Mouse (Mus musculus): Measurements from ENCODE around the gene Klk1b27. TPM values are rescaled to one million over a fixed set of nuclear protein-coding genes. Genes with fewer than 3 reads are reported as not detected.
"Not testable (repeated sequence)": the region's sequence is repeated elsewhere in the genome, so short reads cannot be mapped to it uniquely, and the experiment has no call there.

The Klk1b27 gene
- not detected in 2 replicates for polyA plus RNA-seq (2016; fragmentation: Nextera tagmentation; extraction: Ambion mirVana)

DNA sequence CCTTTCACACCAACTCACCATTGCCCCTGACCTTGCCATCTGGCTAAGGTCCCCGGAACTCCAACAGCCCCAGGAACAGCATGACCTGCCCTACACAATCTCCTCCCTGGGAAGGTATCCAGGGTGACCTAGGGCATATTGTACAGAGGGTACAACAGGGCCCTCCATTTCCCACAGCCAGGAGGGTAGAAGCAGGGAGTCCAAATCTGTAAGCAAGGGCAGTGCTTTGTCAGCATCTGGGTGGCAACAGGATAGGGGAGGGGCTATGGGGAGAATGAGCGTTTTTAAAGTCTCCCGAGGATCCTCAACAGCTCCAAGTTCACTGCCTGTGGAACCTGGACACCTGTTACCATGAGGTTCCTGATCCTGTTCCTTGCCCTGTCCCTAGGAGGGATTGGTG, at the start of gene Klk1b27:
Gene Klk1b27, plus strand, starts transcription at position 301 of the 400 bp plus-strand sequence.
- not testable (repeated sequence) for H3K4me1 ChIP-seq (replicated peaks); H3K9me3 ChIP-seq; H3K4me3 ChIP-seq; H3K27ac ChIP-seq; H3K36me3 ChIP-seq; DNase-seq (ENCODE audit: low spot score); H3K27me3 ChIP-seq (ENCODE audit: insufficient read depth, poor library complexity, severe bottlenecking)
- 69% methylated on average over 3 of the region's 3 CpGs for WGBS

DNA sequence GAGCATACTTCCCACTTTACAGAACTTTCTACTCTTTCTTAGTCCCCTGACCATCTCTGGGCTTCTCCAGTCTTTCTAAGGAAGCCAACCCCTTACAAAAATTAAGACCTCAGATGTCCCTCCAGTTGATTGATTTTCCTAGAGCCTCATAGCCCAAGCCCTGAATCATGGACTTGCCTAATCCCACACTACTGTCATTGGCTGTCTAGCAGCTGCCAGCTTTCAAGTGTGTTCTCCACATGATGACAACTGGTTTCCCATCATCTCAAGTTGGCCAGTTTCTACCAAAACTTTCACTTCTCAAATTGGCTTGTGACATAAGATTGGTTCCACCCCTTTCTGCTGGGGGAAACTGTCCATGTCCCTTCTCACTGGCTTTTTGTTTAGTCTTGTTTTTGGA, 47.2 kb upstream of the Klk1b27 start:
- H3K9me3 ChIP-seq: no peaks in the 10 kb centered on the region
- H3K4me1 ChIP-seq (replicated peaks): no peaks in the 10 kb centered on the region
- DNase-seq (ENCODE audit: low spot score): no peak
- no peaks in the 10 kb centered on the region for H3K36me3 ChIP-seq
- no peaks in the 10 kb centered on the region for H3K27me3 ChIP-seq (ENCODE audit: insufficient read depth, poor library complexity, severe bottlenecking)
- H3K4me3 ChIP-seq: no peak overlapping the region
- no peak overlapping the region for H3K27ac ChIP-seq

DNA sequence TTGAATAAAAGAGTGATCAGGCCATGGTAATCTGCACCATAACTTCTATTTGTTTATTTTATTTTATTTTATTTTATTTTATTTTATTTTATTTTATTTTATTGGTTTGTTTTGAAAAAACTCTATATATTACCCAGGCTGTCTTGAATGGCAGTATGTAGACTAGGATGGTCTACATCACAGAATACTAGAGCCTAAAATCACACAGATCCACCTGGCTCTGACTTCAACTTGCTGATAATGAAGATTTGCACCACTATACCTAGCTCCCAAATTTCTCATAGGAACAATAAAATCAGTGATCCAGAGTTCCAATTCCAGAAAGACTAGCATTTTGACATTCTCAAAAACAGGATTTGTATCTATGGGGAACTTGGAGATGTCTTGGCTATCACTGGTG, 40.2 kb upstream of the Klk1b27 start, which contains the start of gene Klk1b26:
Gene Klk1b26, plus strand, starts transcription at position 301 of the 400 bp plus-strand sequence.
- not testable (repeated sequence) for H3K9me3 ChIP-seq; H3K27ac ChIP-seq; H3K27me3 ChIP-seq (ENCODE audit: insufficient read depth, poor library complexity, severe bottlenecking); H3K4me1 ChIP-seq (replicated peaks); DNase-seq (ENCODE audit: low spot score); H3K4me3 ChIP-seq; H3K36me3 ChIP-seq

DNA sequence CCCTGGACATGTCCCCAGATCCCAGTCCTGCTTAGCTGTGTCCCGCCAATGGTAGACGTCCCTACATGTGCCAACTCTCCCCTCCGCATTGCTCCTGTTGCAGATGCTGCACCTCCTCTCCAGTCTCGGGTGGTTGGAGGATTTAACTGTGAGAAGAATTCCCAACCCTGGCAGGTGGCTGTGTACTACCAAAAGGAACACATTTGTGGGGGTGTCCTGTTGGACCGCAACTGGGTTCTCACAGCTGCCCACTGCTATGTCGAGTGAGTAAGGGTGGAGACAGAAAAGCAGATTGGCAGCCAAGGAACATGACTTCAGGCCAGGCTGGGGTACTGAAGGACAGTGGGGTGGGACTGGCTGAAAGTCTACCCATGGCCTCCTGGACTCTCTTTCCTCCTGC, 37.4 kb upstream of the Klk1b27 start:
- 84% methylated on average over 6 of the region's 6 CpGs for WGBS
- H3K9me3 ChIP-seq; DNase-seq (ENCODE audit: low spot score): not testable (repeated sequence)

DNA sequence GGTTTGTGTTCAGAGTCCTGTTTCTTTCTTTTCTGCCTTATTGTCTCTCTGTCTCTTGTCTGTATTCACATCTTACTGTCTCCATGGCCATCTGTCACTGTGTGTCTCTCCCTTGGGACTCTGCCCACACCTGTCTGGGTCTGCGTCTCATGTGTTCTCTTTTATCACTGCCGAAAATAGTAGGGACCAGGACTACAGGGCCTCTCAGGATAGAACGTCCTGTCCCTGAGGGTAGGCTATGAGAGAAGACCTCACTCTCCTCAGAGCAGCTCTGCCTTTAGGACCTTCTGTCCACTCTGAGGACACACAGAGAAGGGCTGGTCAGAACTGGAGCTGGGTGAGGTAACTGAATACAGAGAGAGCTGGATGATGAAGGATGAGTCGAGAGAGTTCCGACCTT, 37.0 kb upstream of the Klk1b27 start:
- Histone ChIP-seq H3K9me3 (no peaks in the 10 kb centered on the region), H3K27me3 (ENCODE audit: insufficient read depth, poor library complexity, severe bottlenecking) (no peaks in the 10 kb centered on the region), H3K4me1 (replicated peaks) (no peaks in the 10 kb centered on the region), H3K36me3 (no peaks in the 10 kb centered on the region), H3K27ac (no peak overlapping the region), H3K4me3 (no peak overlapping the region)
- WGBS: 86% methylated on average over 5 of the region's 5 CpGs
- DNase-seq (ENCODE audit: low spot score): no peak

More for the DNA sequence above, 37.4 kb upstream of the Klk1b27 start:
- not testable (repeated sequence) for H3K4me3 ChIP-seq; H3K27me3 ChIP-seq (ENCODE audit: insufficient read depth, poor library complexity, severe bottlenecking); H3K4me1 ChIP-seq (replicated peaks); H3K36me3 ChIP-seq; H3K27ac ChIP-seq

DNA sequence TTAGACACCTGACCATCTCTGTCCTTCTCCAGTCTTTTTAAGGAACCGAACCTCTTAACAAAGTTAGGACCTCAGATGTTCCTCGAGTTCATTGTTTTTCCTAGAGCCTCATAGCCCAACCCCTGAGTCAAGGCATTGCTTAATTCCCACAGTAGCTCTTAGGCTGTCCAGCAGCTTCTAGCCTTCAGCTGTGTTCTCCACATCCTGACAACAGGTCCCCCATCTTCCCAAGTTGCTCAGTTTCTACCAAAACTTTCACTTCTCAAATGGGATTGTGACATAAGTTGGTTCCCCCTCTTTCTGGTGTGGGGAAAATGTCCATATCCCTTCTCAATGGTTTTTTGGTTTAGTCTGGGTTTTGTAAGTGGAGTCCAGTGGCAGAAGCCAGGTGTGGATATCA, 20.0 kb downstream of the Klk1b27 start:
- no peaks in the 10 kb centered on the region for H3K36me3 ChIP-seq
- no peak for DNase-seq (ENCODE audit: low spot score)
- H3K4me1 ChIP-seq (replicated peaks): no peaks in the 10 kb centered on the region
- no peak overlapping the region for H3K4me3 ChIP-seq
- H3K9me3 ChIP-seq: no peaks in the 10 kb centered on the region
- WGBS: 83% methylated on average over 2 of the region's 2 CpGs
- H3K27me3 ChIP-seq (ENCODE audit: insufficient read depth, poor library complexity, severe bottlenecking): no peaks in the 10 kb centered on the region
- no peak overlapping the region for H3K27ac ChIP-seq

DNA sequence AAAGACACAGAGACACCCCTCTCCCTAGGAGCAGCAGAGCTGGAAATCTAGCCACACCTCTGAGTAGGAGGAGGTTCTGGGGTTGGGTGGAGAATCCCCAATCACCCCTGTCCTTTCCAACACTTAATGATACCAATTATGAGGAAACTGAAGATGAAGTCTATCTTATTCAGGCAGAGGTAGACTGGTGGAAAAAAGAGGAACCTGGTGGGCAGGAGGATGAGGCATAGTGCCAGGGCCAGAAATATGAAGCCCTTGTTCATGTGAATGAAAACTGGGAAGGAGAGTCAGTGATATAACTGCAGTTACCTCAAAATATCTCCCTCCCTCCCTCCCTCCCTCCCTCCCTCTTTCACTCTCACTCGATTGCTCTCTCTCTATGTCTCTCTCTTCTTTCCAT, 25.6 kb downstream of the Klk1b27 start:
- no peak for DNase-seq (ENCODE audit: low spot score)
- Histone ChIP-seq H3K27me3 (ENCODE audit: insufficient read depth, poor library complexity, severe bottlenecking) (no peaks in the 10 kb centered on the region), H3K4me3 (no peak overlapping the region), H3K9me3 (peaks cover 12% of the 10 kb centered on the region; the same call in 1 of the 2 replicates), H3K4me1 (replicated peaks) (no peaks in the 10 kb centered on the region), H3K36me3 (no peaks in the 10 kb centered on the region), H3K27ac (no peak overlapping the region)
- 79% methylated on average over 1 of the region's 1 CpGs for WGBS

DNA sequence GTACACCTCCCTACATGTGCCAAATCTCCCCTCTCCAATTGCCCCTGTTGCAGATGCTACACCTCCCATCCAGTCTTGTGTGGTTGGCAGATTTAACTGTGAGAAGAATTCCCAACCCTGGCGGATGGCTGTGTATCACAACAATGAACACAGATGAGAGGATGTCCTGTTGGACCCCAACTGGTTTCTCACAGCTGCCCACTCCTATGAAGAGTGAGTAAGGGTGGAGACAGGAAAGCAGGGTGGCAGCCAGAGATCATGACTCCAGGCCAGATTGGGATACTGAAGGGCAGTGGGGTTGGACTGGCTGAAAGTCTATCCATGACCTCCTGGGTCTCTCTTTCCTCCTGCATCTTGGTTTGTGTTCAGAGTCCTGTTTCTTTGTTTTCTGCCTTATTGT, 44.0 kb downstream of the Klk1b27 start:
- no peak overlapping the region for H3K4me3 ChIP-seq
- WGBS: 85% methylated on average over 1 of the region's 1 CpGs
- no peaks in the 10 kb centered on the region for H3K4me1 ChIP-seq (replicated peaks)
- H3K9me3 ChIP-seq: no peaks in the 10 kb centered on the region
- H3K36me3 ChIP-seq: no peaks in the 10 kb centered on the region
- DNase-seq (ENCODE audit: low spot score): no peak
- no peaks in the 10 kb centered on the region for H3K27me3 ChIP-seq (ENCODE audit: insufficient read depth, poor library complexity, severe bottlenecking)
- no peak overlapping the region for H3K27ac ChIP-seq

DNA sequence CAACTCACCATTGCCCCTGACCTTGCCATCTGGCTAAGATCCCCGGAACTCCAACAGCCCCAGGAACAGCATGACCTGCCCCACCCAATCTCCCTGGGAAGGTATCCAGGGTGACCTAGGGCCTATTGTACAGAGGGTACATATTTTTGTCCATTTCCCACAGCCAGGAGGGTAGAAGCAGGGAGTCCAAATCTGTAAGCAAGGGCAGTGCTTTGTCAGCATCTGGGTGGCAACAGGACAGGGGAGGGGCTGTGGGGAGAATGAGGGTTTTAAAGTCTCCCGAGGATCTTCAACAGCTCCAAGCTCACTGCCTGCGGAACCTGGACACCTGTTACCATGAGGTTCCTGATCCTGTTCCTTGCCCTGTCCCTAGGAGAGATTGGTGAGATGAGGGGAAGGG, 49.9 kb downstream of the Klk1b27 start, which contains the start of gene Klk1b21:
Gene Klk1b21, plus strand, starts transcription at position 301 of the 400 bp plus-strand sequence.
- H3K27ac ChIP-seq; H3K4me1 ChIP-seq (replicated peaks); H3K27me3 ChIP-seq (ENCODE audit: insufficient read depth, poor library complexity, severe bottlenecking); H3K9me3 ChIP-seq; H3K4me3 ChIP-seq; H3K36me3 ChIP-seq; DNase-seq (ENCODE audit: low spot score): not testable (repeated sequence)
- 85% methylated on average over 3 of the region's 3 CpGs for WGBS

Other genes starting within 250 kb of the Klk1b27 start
- gene Klk7, start 241.0 kb upstream of the Klk1b27 start, polyA plus RNA-seq (2016; fragmentation: Nextera tagmentation; extraction: Ambion mirVana): 0.11 TPM in 1 of 2 replicates, not detected in the other
- not detected in 2 replicates for gene Klk6, start 227.8 kb upstream of the Klk1b27 start, polyA plus RNA-seq (2016; fragmentation: Nextera tagmentation; extraction: Ambion mirVana)
- 0.12 TPM in 1 of 2 replicates, not detected in the other for gene Klk5, start 210.3 kb upstream of the Klk1b27 start, polyA plus RNA-seq (2016; fragmentation: Nextera tagmentation; extraction: Ambion mirVana)
- gene Klk4, start 171.1 kb upstream of the Klk1b27 start, polyA plus RNA-seq (2016; fragmentation: Nextera tagmentation; extraction: Ambion mirVana): 0.41 TPM in 1 of 2 replicates, not detected in the other
- not detected in 2 replicates for gene Klk15, start 118.5 kb upstream of the Klk1b27 start, polyA plus RNA-seq (2016; fragmentation: Nextera tagmentation; extraction: Ambion mirVana)
- not detected in 2 replicates for gene Klk1b8, start 101.6 kb upstream of the Klk1b27 start, polyA plus RNA-seq (2016; fragmentation: Nextera tagmentation; extraction: Ambion mirVana)
- gene Klk1b1, start 85.5 kb upstream of the Klk1b27 start, polyA plus RNA-seq (2016; fragmentation: Nextera tagmentation; extraction: Ambion mirVana): not detected in 2 replicates
- not detected in 2 replicates for gene Klk1b9, start 76.2 kb upstream of the Klk1b27 start, polyA plus RNA-seq (2016; fragmentation: Nextera tagmentation; extraction: Ambion mirVana)
- not detected in 2 replicates for gene Klk1b11, start 56.4 kb upstream of the Klk1b27 start, polyA plus RNA-seq (2016; fragmentation: Nextera tagmentation; extraction: Ambion mirVana)
- not detected in 2 replicates for gene Klk1b26, start 40.1 kb upstream of the Klk1b27 start, polyA plus RNA-seq (2016; fragmentation: Nextera tagmentation; extraction: Ambion mirVana)
- gene Klk1b21, start 50.0 kb downstream of the Klk1b27 start, polyA plus RNA-seq (2016; fragmentation: Nextera tagmentation; extraction: Ambion mirVana): not detected in 2 replicates
- gene Klk1b22, start 60.4 kb downstream of the Klk1b27 start, polyA plus RNA-seq (2016; fragmentation: Nextera tagmentation; extraction: Ambion mirVana): not detected in 2 replicates
- gene Klk1b16, start 84.5 kb downstream of the Klk1b27 start, polyA plus RNA-seq (2016; fragmentation: Nextera tagmentation; extraction: Ambion mirVana): not detected in 2 replicates
- not detected in 2 replicates for gene Klk1b24, start 135.9 kb downstream of the Klk1b27 start, polyA plus RNA-seq (2016; fragmentation: Nextera tagmentation; extraction: Ambion mirVana)
- not detected in 2 replicates for gene Klk1b3, start 145.9 kb downstream of the Klk1b27 start, polyA plus RNA-seq (2016; fragmentation: Nextera tagmentation; extraction: Ambion mirVana)
- gene Klk1b4, start 155.1 kb downstream of the Klk1b27 start, polyA plus RNA-seq (2016; fragmentation: Nextera tagmentation; extraction: Ambion mirVana): not detected in 2 replicates
- gene Klk1b5, start 163.7 kb downstream of the Klk1b27 start, polyA plus RNA-seq (2016; fragmentation: Nextera tagmentation; extraction: Ambion mirVana): not detected in 2 replicates
- not detected in 2 replicates for gene Klk1, start 173.1 kb downstream of the Klk1b27 start, polyA plus RNA-seq (2016; fragmentation: Nextera tagmentation; extraction: Ambion mirVana)
- 0.10 TPM in 1 of 2 replicates, not detected in the other for gene Gm36864, start 183.9 kb downstream of the Klk1b27 start, polyA plus RNA-seq (2016; fragmentation: Nextera tagmentation; extraction: Ambion mirVana)
- 1.0 and 1.5 TPM in 2 replicates for gene 1700028J19Rik, start 194.4 kb downstream of the Klk1b27 start, polyA plus RNA-seq (2016; fragmentation: Nextera tagmentation; extraction: Ambion mirVana)
- 173 and 174 TPM in 2 replicates for gene 2410002F23Rik, start 194.4 kb downstream of the Klk1b27 start, polyA plus RNA-seq (2016; fragmentation: Nextera tagmentation; extraction: Ambion mirVana)
- 0.09 and 0.12 TPM in 2 replicates for gene Acp4, start 205.1 kb downstream of the Klk1b27 start, polyA plus RNA-seq (2016; fragmentation: Nextera tagmentation; extraction: Ambion mirVana)
- gene Gm15517, start 209.2 kb downstream of the Klk1b27 start, polyA plus RNA-seq (2016; fragmentation: Nextera tagmentation; extraction: Ambion mirVana): not detected in 2 replicates